Comparison of ENCODE assay signal across 18 mouse cellular contexts in genomic region chr7:94249501-94249900, GRCm38 (mm10).
A peak's percentile ranks its signal among the peaks of the same experiment; 100 is the strongest.
DNase-seq lines count a peak whose midpoint lies in the region; ATAC-seq and TF ChIP-seq lines count a peak whose summit lies in the region.
"Had no signal": no experiment of that assay in that cellular context is flagged by ENCODE, and none has a peak within 500 bp of the region (broad histone marks: within the 10 kb centered on the region; RNA-seq: fewer than 3 reads in every experiment).

No protein-coding gene starts in this region.

- TF ChIP-seq CTCF in brain, embryonic 14.5 days (IDR thresholded peaks at IDR 0.05; ENCODE audit: borderline replicate concordance, extremely low read depth, insufficient read depth, insufficient read length), result no peak

- no peaks in the 10 kb centered on the region for H3K27me3 ChIP-seq in forebrain, embryonic 14.5 days (replicated peaks; ENCODE audit: control insufficient read depth, insufficient read depth, low read length)
- no peaks in the 10 kb centered on the region for H3K27me3 ChIP-seq in forebrain, embryonic 12.5 days
- no peaks in the 10 kb centered on the region for H3K27me3 ChIP-seq in forebrain, embryonic 16.5 days (replicated peaks; ENCODE audit: control insufficient read depth, insufficient read depth, low read length)
- H3K27me3 ChIP-seq: embryonic facial prominence, embryonic 13.5 days; embryonic facial prominence, embryonic 15.5 days had no signal

- no peak overlapping the region for H3K27ac ChIP-seq in forebrain, embryonic 14.5 days (ENCODE audit: low read depth, low read length)
- no peak overlapping the region for H3K27ac ChIP-seq in forebrain, embryonic 12.5 days
- H3K27ac ChIP-seq in forebrain, embryonic 16.5 days (ENCODE audit: low read length), result no peak overlapping the region
- H3K27ac ChIP-seq: embryonic facial prominence, embryonic 13.5 days; embryonic facial prominence, embryonic 15.5 days had no signal

- DNase-seq in forebrain, embryonic 14.5 days (ENCODE audit: low spot score), result peak; percentile 52
- DNase-seq in brain, embryonic 14.5 days (ENCODE audit: low read depth), result peak; percentile 55
- DNase-seq in urinary bladder, postnatal 10 days (ENCODE audit: low spot score), result no peak
- no peak for DNase-seq in cerebellum, postnatal 10 days
- DNase-seq: adrenal gland, adult 2 months; adrenal gland, postnatal 10 days; adrenal gland, postnatal 25 days; cerebellum, adult 11-12 months; cerebellum, adult 2 months; cerebellum, adult 9-10 months; cerebellum, postnatal 14 days; cerebellum, postnatal 36 days; embryo, embryonic 11 days had no signal

- H3K36me3 ChIP-seq in forebrain, embryonic 14.5 days (ENCODE audit: control insufficient read depth, insufficient read depth, low read length), result no peaks in the 10 kb centered on the region
- H3K36me3 ChIP-seq in forebrain, embryonic 12.5 days (replicated peaks), result no peaks in the 10 kb centered on the region
- H3K36me3 ChIP-seq in forebrain, embryonic 16.5 days (ENCODE audit: control insufficient read depth, insufficient read depth), result no peaks in the 10 kb centered on the region
- H3K36me3 ChIP-seq: embryonic facial prominence, embryonic 13.5 days; embryonic facial prominence, embryonic 15.5 days had no signal

- H3K4me3 ChIP-seq in forebrain, embryonic 14.5 days (ENCODE audit: low read depth, low read length), result no peak overlapping the region
- no peak overlapping the region for H3K4me3 ChIP-seq in forebrain, embryonic 12.5 days (replicated peaks)
- H3K4me3 ChIP-seq in forebrain, embryonic 16.5 days (replicated peaks; ENCODE audit: low read length), result no peak overlapping the region
- H3K4me3 ChIP-seq: embryonic facial prominence, embryonic 13.5 days; embryonic facial prominence, embryonic 15.5 days; erythroblast, embryonic 14.5 days had no signal

- no peak for TF ChIP-seq POLR2A in brain, embryonic 14.5 days (IDR thresholded peaks at IDR 0.05; ENCODE audit: borderline replicate concordance, extremely low read depth, insufficient read depth, insufficient read length, poor library complexity, severe bottlenecking)

- no peaks in the 10 kb centered on the region for H3K4me1 ChIP-seq in forebrain, embryonic 14.5 days (ENCODE audit: control insufficient read depth, insufficient read depth, low read length)
- no peaks in the 10 kb centered on the region for H3K4me1 ChIP-seq in forebrain, embryonic 12.5 days
- H3K4me1 ChIP-seq in forebrain, embryonic 16.5 days (replicated peaks; ENCODE audit: control insufficient read depth, insufficient read depth, low read length), result no peaks in the 10 kb centered on the region
- H3K4me1 ChIP-seq: embryonic facial prominence, embryonic 13.5 days; embryonic facial prominence, embryonic 15.5 days had no signal

- ATAC-seq in forebrain, embryonic 14.5 days, result peak; percentile 26; the same call in 1 of the 2 replicates
- ATAC-seq in forebrain, embryonic 12.5 days (ENCODE audit: low FRiP score), result no peak
- peak; percentile 36; the same call in 1 of the 2 replicates for ATAC-seq in forebrain, embryonic 16.5 days

- no peak overlapping the region for H3K9ac ChIP-seq in forebrain, embryonic 14.5 days (ENCODE audit: low read length)
- no peak overlapping the region for H3K9ac ChIP-seq in forebrain, embryonic 12.5 days
- no peak overlapping the region for H3K9ac ChIP-seq in forebrain, embryonic 16.5 days (replicated peaks; ENCODE audit: low read depth, low read length)
- H3K9ac ChIP-seq: embryonic facial prominence, embryonic 13.5 days; embryonic facial prominence, embryonic 15.5 days had no signal

- no peaks in the 10 kb centered on the region for H3K9me3 ChIP-seq in forebrain, embryonic 14.5 days (replicated peaks; ENCODE audit: control insufficient read depth, low read length)
- H3K9me3 ChIP-seq in forebrain, embryonic 12.5 days, result no peaks in the 10 kb centered on the region
- no peaks in the 10 kb centered on the region for H3K9me3 ChIP-seq in forebrain, embryonic 16.5 days (ENCODE audit: control insufficient read depth, low read length)
- H3K9me3 ChIP-seq: embryonic facial prominence, embryonic 13.5 days; embryonic facial prominence, embryonic 15.5 days had no signal

- 67% methylated on average over 3 of the region's 3 CpGs for WGBS in forebrain, embryonic 14.5 days
- WGBS in forebrain, embryonic 12.5 days, result 81% methylated on average over 3 of the region's 3 CpGs
- WGBS in forebrain, embryonic 16.5 days, result 59% methylated on average over 3 of the region's 3 CpGs

- H3K4me2 ChIP-seq in forebrain, embryonic 14.5 days (ENCODE audit: low read length), result no peak overlapping the region
- no peak overlapping the region for H3K4me2 ChIP-seq in forebrain, embryonic 12.5 days
- no peak overlapping the region for H3K4me2 ChIP-seq in forebrain, embryonic 16.5 days (ENCODE audit: low read length)
- H3K4me2 ChIP-seq: embryonic facial prominence, embryonic 13.5 days; embryonic facial prominence, embryonic 15.5 days had no signal

Comparison
In these comparisons a context has a peak if more than half of its experiments do, and no peak if none do; other contexts are left out.
1. DNase-seq: peak in forebrain, embryonic 14.5 days (single experiment) and brain, embryonic 14.5 days (single experiment); none in urinary bladder, postnatal 10 days (single experiment) and cerebellum, postnatal 10 days (0 of 2).